Mouse (Mus musculus) neural tube, embryonic 13.5 days (tissue): Measurements from ENCODE around the gene Eno3. TPM values are rescaled to one million over a fixed set of nuclear protein-coding genes. Genes with fewer than 3 reads are reported as not detected.

Source experiments
- ATAC-seq: fragments of 200-750 bp; cut with Nextera tagmentation; 2 replicates; pipeline ENCODE4 v1.8.0; 2017; ENCODE audit warnings: low read depth, mild to moderate bottlenecking, moderate TSS enrichment, moderate library complexity
- H3K27ac ChIP-seq: fragments of 300-500 bp; sonication (generic); replicated peaks from 2 replicates; pipeline ENCODE4 v1.5.1; 2015; ENCODE audit warnings: moderate library complexity, mild to moderate bottlenecking, inconsistent platforms
- H3K27me3 ChIP-seq: fragments of 300-500 bp; sonication (generic); 2 replicates; pipeline ENCODE4 v1.6.1; 2015; ENCODE audit warnings: mild to moderate bottlenecking, inconsistent platforms
- H3K36me3 ChIP-seq: fragments of 300-500 bp; sonication (generic); 2 replicates; pipeline ENCODE4 v1.6.1; 2015; ENCODE audit warnings: mild to moderate bottlenecking, inconsistent platforms
- H3K4me1 ChIP-seq: fragments of 300-500 bp; sonication (generic); replicated peaks from 2 replicates; pipeline ENCODE4 v1.6.1; 2015; ENCODE audit warnings: inconsistent platforms
- H3K4me2 ChIP-seq: fragments of 300-500 bp; sonication (generic); 2 replicates; pipeline ENCODE4 v1.6.1; 2015; ENCODE audit warnings: inconsistent platforms, mild to moderate bottlenecking, moderate library complexity
- H3K4me3 ChIP-seq: fragments of 300-500 bp; sonication (generic); 2 replicates; pipeline ENCODE4 v1.5.1; 2015; ENCODE audit warnings: mild to moderate bottlenecking, inconsistent platforms
- H3K9ac ChIP-seq: fragments of 300-500 bp; sonication (generic); 2 replicates; pipeline ENCODE4 v1.6.1; 2015; ENCODE audit warnings: moderate library complexity, mild to moderate bottlenecking, inconsistent platforms
- H3K9me3 ChIP-seq: fragments of 300-500 bp; sonication (generic); 2 replicates; pipeline ENCODE4 v1.6.1; 2016; ENCODE audit warnings: inconsistent platforms
- WGBS: fragments of 180-500 bp; shearing (Covaris S2); methylation state at CpG from one replicate; pipeline ENCODE4 v1.1.7; 2015; 5-methylcytosine and 5-hydroxymethylcytosine counted together
- polyA plus RNA-seq: library from polyadenylated mRNA; unstranded; fragments of >200 nt; fragmentation: Nextera tagmentation; extraction: Ambion mirVana; gene quantifications from 2 replicates; pipeline ENCODE4 v1.2.1, GENCODE M21; 2015

The Eno3 gene
- polyA plus RNA-seq, 1 experiment from 2014 or later: 9.4 TPM

DNA sequence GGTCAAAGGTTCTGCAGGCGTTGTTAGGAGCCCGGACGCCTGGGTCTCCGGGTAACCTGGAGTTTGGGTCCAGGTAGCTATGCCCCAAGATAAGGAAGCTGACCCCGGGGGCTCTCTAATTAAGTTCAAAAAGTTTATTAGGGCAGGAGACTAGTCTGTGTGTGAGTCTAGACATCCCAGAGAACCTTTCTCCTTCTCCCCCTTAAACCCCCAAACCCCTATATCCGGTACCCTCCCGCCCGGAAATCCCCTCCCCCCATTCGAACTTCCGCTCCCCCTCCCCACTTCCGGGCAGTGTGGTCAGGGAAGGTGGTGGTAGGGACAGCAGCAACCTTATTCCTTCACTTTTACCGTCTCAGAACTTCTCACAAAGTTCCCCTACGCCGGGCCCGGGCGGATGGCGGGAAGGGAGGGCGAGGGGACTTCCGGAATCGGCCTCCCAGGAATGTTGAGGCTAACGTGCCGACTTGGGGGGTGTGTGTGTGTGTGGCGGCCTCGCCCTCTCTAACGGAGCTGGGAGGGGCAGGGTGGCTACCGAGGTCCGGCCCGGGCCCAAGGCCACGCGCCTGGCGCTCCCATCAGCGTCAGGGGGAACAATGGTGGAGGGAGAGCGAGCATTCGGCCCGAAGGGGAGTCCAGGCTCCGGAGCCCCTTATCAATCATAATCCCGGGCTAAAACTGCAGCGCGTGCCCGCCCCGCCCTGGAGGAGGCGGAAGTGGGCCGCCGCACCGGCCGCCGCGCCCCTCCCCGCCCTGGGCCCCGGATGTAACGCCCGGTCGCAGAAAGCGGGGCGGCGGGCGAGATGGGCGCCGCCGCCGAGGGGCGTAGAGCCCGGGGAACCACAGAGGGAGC lies 3.4 kb upstream of the Eno3 start:
- peak; percentile 54 for ATAC-seq
- peaks cover 42% of the 10 kb centered on the region for H3K36me3 ChIP-seq
- peak overlapping the region; percentile 100 for H3K4me3 ChIP-seq
- H3K4me2 ChIP-seq: peak overlapping the region; percentile 92
- peak overlapping the region; percentile 98 for H3K9ac ChIP-seq
- no peaks in the 10 kb centered on the region for H3K27me3 ChIP-seq
- H3K4me1 ChIP-seq: peaks cover 62% of the 10 kb centered on the region
- under 1% methylated on average over 44 of the region's 63 CpGs for WGBS
- H3K9me3 ChIP-seq: no peaks in the 10 kb centered on the region
- peak overlapping the region; percentile 98 for H3K27ac ChIP-seq

DNA sequence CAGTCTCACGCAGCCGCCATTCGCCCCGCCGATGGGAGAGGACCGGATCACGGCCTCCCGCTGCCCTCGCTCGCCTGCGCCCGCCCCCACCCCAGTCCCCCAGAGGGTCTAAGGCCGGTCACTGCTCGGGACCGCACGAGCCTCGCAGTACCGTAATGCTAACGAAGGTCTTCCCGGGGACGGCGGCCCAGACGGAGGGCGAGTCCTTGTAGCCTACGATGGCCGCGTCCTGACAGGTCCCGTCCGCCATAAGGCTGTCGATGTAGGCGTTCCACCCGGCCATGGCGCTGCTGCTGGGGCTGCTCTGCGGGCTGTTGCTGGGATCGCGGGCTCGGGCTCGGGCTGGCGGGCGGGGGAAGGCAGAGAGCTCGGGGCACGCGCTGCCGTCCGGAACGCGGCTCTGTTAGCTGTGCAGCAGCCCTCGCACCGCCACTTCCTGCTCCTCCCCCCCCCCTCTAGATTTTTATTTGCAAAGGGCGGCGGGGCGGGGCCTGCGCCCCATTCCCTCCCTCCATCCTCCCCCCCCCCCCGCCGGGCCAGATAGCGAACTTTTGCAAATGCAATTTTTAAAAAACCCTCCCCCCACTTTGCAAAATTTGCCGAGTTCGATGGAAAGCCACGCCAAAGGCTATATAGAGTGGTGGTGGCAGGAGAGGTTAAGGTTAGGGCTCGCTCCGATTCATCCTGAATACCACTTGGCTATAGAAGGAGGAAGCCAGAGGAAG lies 2.6 kb upstream of the Eno3 start, which contains the start of gene Pfn1:
TSS of gene Pfn1 (minus strand) at position 447 of the 725 bp plus-strand sequence.
- H3K27me3 ChIP-seq: no peaks in the 10 kb centered on the region
- no peaks in the 10 kb centered on the region for H3K9me3 ChIP-seq
- H3K9ac ChIP-seq: peak within 1 kb of the TSS; percentile 98
- under 1% methylated on average over 56 of the region's 61 CpGs for WGBS
- peak within 1 kb of the TSS; percentile 92 for H3K4me2 ChIP-seq
- ATAC-seq: peak; percentile 64
- H3K4me1 ChIP-seq: peaks cover 54% of the 10 kb centered on the region
- peak within 1 kb of the TSS; percentile 100 for H3K4me3 ChIP-seq
- H3K36me3 ChIP-seq: peaks cover 35% of the 10 kb centered on the region
- peak within 1 kb of the TSS; percentile 98 for H3K27ac ChIP-seq

DNA sequence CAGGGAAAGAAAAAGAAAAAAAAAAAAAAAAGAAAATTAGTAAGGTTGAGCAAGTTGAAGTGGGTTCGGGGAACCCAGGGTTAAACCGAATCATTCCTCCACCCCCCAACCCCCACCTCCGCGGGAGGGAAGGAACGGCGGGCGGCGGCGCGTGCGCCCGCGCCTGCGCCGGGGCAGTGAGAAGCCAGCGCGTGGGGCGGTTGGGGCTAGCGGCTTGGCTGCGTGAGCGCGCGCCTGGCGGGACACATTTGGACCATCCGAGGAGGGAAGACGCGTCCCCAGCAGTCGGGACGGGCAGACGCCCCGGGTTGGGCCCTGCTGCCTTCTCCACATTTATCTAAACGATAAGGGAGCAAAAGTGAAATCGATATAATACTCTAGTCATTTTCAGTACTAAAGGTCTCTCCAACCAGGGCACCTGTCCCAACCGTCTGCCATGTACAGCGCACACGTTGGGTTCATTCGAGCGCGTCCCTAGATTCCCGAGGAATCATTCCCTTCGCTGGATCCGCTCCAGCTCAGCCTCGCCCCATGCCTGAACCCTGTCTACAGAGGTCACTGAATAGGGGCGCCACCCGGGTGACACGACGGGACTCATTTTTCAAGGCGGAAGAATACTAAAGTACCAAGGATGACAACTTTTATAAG lies 2.0 kb upstream of the Eno3 start:
- H3K4me1 ChIP-seq: peaks cover 54% of the 10 kb centered on the region
- peaks cover 28% of the 10 kb centered on the region for H3K36me3 ChIP-seq
- no peaks in the 10 kb centered on the region for H3K27me3 ChIP-seq
- no peaks in the 10 kb centered on the region for H3K9me3 ChIP-seq
- whole genome bisulfite sequencing: under 1% methylated on average over 46 of the region's 48 CpGs
- peak overlapping the region; percentile 98 for H3K27ac ChIP-seq
- peak overlapping the region; percentile 98 for H3K9ac ChIP-seq
- peak; percentile 60 for ATAC-seq
- H3K4me2 ChIP-seq: peak overlapping the region; percentile 92
- peak overlapping the region; percentile 100 for H3K4me3 ChIP-seq

- Histone ChIP-seq H3K4me1 (peaks cover 50% of the 10 kb centered on the region), H3K27me3 (no peaks in the 10 kb centered on the region)
- peak; percentile 20; the same call in 1 of the 2 replicates for ATAC-seq
Observed at GRCm38 (mm10) chr11:70655571-70656455, 1.2 kb upstream of the Eno3 start.

DNA sequence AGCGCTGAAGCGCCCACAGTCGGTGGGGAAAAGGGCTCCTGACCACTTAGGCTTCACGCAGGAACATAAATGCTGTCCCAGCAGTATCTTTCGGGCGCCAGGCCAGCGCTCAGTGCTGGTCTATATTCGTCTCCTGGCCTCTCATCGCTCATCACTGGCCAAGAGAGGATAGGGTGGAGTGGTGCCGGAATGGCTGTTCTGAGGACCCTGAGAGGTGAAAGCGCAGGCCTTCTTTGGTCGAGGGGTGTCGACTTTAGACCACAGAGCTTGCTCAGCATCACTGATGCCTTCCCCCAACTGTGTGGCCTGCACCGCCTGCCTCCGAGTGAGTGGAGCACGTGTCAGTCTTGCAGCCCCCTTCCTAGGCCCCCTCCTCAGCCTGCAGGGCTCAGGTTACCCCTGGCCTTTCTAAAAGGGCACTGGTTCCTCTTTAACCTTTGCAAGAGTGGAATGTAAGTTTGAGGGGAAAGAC lies 510 bp upstream of the Eno3 start:
- Histone ChIP-seq H3K4me3 (peak overlapping the region; percentile 100), H3K9ac (peak overlapping the region; percentile 98), H3K9me3 (no peaks in the 10 kb centered on the region), H3K4me1 (peaks cover 44% of the 10 kb centered on the region), H3K27me3 (no peaks in the 10 kb centered on the region), H3K4me2 (peak overlapping the region; percentile 92), H3K27ac (peak overlapping the region; percentile 98), H3K36me3 (peaks cover 23% of the 10 kb centered on the region)
- ATAC-seq: no peak
- 4% methylated on average over 16 of the region's 16 CpGs for WGBS

More at GRCm38 (mm10) chr11:70655571-70656455, 1.2 kb upstream of the Eno3 start:
- peaks cover 26% of the 10 kb centered on the region for H3K36me3 ChIP-seq
- H3K27ac ChIP-seq: peak overlapping the region; percentile 98
- H3K9me3 ChIP-seq: no peaks in the 10 kb centered on the region
- peak overlapping the region; percentile 98 for H3K9ac ChIP-seq
- H3K4me2 ChIP-seq: peak overlapping the region; percentile 92
- WGBS: under 1% methylated on average over 54 of the region's 61 CpGs
- peak overlapping the region; percentile 100 for H3K4me3 ChIP-seq

DNA sequence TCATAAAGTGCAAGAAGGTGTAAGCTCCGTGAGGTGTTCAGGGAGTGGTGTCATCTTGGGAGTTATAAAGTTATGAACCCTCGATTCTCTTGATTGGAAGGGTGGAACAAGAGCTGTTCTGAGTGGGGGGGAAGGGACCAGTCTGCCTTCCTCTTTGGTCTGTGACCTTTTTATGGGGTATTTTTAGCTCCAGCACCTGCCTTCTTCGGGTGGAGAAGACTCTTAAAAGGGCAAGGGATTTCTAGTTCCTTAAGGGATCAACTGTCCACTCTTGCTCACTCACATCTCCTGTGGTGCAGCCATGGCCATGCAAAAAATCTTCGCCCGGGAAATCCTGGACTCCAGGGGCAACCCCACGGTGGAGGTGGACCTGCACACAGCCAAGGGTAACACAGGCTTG lies 571 bp downstream of the Eno3 start:
- Histone ChIP-seq H3K9ac (no peak overlapping the region), H3K36me3 (peaks cover 21% of the 10 kb centered on the region), H3K4me2 (no peak overlapping the region), H3K4me3 (no peak overlapping the region), H3K27me3 (no peaks in the 10 kb centered on the region), H3K9me3 (no peaks in the 10 kb centered on the region), H3K27ac (no peak overlapping the region), H3K4me1 (peaks cover 33% of the 10 kb centered on the region)
- no peak for ATAC-seq
- 55% methylated on average over 6 of the region's 6 CpGs for WGBS

GRCm38 (mm10) chr11:70657991-70658390 lies 989 bp downstream of the Eno3 start:
- no peak overlapping the region for H3K4me2 ChIP-seq
- H3K27me3 ChIP-seq: no peaks in the 10 kb centered on the region
- H3K27ac ChIP-seq: no peak overlapping the region
- H3K9ac ChIP-seq: no peak overlapping the region
- H3K4me1 ChIP-seq: peaks cover 29% of the 10 kb centered on the region
- WGBS: 63% methylated on average over 9 of the region's 9 CpGs
- no peak overlapping the region for H3K4me3 ChIP-seq
- H3K36me3 ChIP-seq: peaks cover 22% of the 10 kb centered on the region
- ATAC-seq: no peak
- no peaks in the 10 kb centered on the region for H3K9me3 ChIP-seq

DNA sequence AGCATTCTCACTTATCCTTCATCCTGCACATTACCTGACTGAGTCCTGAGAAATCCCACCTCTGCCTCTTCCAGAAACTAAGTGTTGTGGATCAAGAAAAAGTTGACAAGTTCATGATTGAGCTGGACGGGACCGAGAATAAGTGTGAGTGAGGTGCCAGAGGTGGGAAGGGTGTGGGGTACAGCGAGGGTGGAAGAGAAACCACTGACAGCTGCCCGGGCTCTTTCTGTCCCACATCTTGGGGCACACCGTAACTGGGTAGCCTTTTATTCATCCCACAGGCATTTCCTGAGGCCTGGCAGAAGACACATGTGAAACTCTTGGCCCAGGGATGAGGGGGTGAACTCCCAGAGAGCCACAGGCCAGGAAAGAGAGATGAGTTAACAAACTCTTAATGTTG lies 1.5 kb downstream of the Eno3 start:
- Histone ChIP-seq H3K9ac (no peak overlapping the region), H3K4me3 (no peak overlapping the region), H3K4me1 (peaks cover 23% of the 10 kb centered on the region), H3K27me3 (no peaks in the 10 kb centered on the region), H3K27ac (no peak overlapping the region), H3K9me3 (no peaks in the 10 kb centered on the region), H3K36me3 (peaks cover 28% of the 10 kb centered on the region), H3K4me2 (no peak overlapping the region)
- WGBS: 90% methylated on average over 5 of the region's 5 CpGs
- ATAC-seq: no peak

GRCm38 (mm10) chr11:70658942-70659341 lies 1.9 kb downstream of the Eno3 start:
- WGBS: 81% methylated on average over 8 of the region's 8 CpGs
- Histone ChIP-seq H3K9ac (no peak overlapping the region), H3K27me3 (no peaks in the 10 kb centered on the region), H3K27ac (no peak overlapping the region), H3K4me1 (peaks cover 23% of the 10 kb centered on the region), H3K9me3 (no peaks in the 10 kb centered on the region), H3K4me3 (no peak overlapping the region), H3K36me3 (peaks cover 32% of the 10 kb centered on the region), H3K4me2 (no peak overlapping the region)
- no peak for ATAC-seq

DNA sequence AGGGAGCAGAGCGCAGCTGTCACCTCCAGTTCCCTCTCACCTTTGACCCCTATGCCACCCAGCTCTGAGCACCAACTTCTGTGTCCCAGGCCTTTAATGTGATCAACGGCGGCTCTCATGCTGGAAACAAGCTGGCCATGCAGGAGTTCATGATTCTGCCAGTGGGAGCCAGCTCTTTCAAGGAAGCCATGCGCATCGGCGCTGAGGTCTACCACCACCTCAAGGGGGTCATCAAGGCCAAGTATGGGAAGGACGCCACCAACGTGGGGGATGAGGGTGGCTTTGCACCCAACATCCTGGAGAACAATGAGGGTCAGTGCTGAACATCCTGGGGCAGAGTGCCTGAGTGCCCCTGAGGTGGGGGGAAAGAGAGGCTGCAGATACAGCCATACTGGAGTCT lies 3.6 kb downstream of the Eno3 start:
- no peaks in the 10 kb centered on the region for H3K27me3 ChIP-seq
- no peak overlapping the region for H3K4me2 ChIP-seq
- H3K4me3 ChIP-seq: no peak overlapping the region
- peaks cover 18% of the 10 kb centered on the region for H3K4me1 ChIP-seq
- no peak overlapping the region for H3K27ac ChIP-seq
- no peak for ATAC-seq
- no peak overlapping the region for H3K9ac ChIP-seq
- H3K9me3 ChIP-seq: no peaks in the 10 kb centered on the region
- peaks cover 47% of the 10 kb centered on the region for H3K36me3 ChIP-seq
- 88% methylated on average over 8 of the region's 8 CpGs for WGBS

DNA sequence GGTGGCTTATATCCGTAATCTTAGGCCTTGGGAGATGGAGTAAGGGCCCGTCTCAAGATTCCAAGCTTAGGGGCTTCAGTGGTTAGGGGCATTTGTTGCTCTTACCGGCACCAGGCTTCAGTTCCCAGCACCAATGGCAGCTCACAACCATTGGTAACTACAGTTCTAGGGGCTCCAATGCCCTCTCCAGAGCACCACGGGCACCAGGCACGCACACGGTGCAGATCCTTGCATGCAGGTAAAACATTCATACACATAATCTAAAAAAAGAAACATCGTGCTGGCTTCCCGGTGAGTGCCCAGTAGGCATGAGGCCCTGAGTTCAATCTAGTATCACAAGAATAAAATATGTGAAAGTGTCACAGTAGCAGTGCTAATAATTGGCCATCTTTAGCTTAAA lies 6.1 kb downstream of the Eno3 start:
- Histone ChIP-seq H3K27ac (no peak overlapping the region), H3K27me3 (no peaks in the 10 kb centered on the region), H3K4me1 (peaks cover 14% of the 10 kb centered on the region), H3K4me2 (no peak overlapping the region), H3K36me3 (peaks cover 53% of the 10 kb centered on the region), H3K9ac (no peak overlapping the region), H3K4me3 (no peak overlapping the region), H3K9me3 (no peaks in the 10 kb centered on the region)
- WGBS: 95% methylated on average over 8 of the region's 8 CpGs
- no peak for ATAC-seq
